Mouse (Mus musculus) lung, postnatal 0 days (tissue): Measurements from ENCODE around the gene Atp1b1.

Source experiments
- CTCF ChIP-seq: IDR thresholded peaks from 2 replicates; pipeline ENCODE4 v1.5.1; 2016; ENCODE audit warnings: antibody characterized with exemption, mild to moderate bottlenecking
- EP300 ChIP-seq: IDR thresholded peaks from 2 replicates; pipeline ENCODE4 v1.6.1; 2016; ENCODE audit warnings: antibody characterized with exemption, mild to moderate bottlenecking, control low read depth

DNA sequence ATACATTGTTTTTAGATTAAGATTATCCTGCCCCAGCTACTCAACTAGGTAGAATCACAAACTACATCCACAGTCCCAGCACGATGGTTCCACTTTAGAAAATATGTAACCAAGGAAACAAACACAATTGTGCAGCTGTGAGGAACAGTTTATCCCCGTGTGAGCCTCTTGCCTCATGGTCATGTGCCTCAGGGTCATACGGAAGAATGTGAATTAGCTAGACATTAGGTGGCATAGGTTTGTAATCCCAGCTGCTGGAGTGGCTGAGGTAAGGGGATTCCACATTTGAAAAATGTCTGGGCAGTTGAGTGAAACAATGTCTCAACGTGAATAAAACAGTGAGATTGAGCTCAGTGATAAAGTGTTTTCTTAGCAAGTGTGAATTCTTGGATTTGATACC, 60.5 kb downstream of the Atp1b1 start:
- TF ChIP-seq CTCF: no peak
- no peak for TF ChIP-seq EP300
